Mouse (Mus musculus) megakaryocyte, adult 5-6 weeks (primary cell): ENCODE measurements around the gene Csrnp2. TPM values are rescaled to one million over a fixed set of nuclear protein-coding genes. Genes with fewer than 3 reads are reported as not detected.

ENCODE experiments used
- ATAC-seq: 2 replicates; pipeline ENCODE4 v1.8.0; 2016; ENCODE audit warnings: mild to moderate bottlenecking, inconsistent platforms; ENCODE audit not compliant: poor library complexity, severe bottlenecking
- total RNA-seq, 2 experiments: library from RNA; stranded (forward) in 1 of 2; stranded (reverse) in 1 of 2; fragments of 153-499, 151-499 nt in 1 of 2; fragments of 221-1000, 200-1000 nt in 1 of 2; gene quantifications; 2 replicates each; pipeline versions ENCODE4 v1.2.3 to v1.2.4; 2015 to 2017

Csrnp2 gene
- total RNA-seq, 2 experiments from 2014 or later = 0.65 to 0.70 TPM

GRCm38 (mm10) chr15:100436518-100436917, 58.8 kb downstream of the Csrnp2 start:
- no peak for ATAC-seq

GRCm38 (mm10) chr15:100436112-100436511, 59.2 kb downstream of the Csrnp2 start:
- no peak for ATAC-seq

DNA sequence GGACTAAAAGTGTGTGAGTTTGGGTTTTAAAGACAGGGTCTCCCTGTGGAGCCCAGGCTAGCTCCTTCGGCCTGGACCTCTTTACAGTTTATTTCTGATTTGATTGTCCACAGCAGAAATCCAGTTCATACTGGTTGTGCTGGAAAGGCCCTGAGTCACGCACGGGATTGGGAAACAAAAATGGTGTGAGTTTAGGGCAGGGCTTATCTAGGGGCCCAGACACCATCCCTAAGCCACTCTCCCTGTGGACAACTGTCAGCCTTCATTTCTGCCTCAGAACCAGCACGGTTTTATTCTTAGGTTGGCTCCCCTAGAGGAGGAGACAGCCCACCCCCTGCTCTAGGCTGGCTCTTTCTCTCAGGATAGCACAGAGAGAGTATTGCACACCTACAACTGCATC, 62.1 kb downstream of the Csrnp2 start:
- no peak for ATAC-seq

GRCm38 (mm10) chr15:100429959-100430565, 65.2 kb downstream of the Csrnp2 start:
- ATAC-seq = no peak

Other genes with a start within 250 kb of the Csrnp2 start
- not detected in 2 replicates for gene Tmprss12, start 214.7 kb downstream of the Csrnp2 start, total RNA-seq (2015)
- not detected in 2 replicates for gene Tmprss12, start 214.7 kb downstream of the Csrnp2 start, total RNA-seq (2017)
- gene Mettl7a1, start 191.3 kb downstream of the Csrnp2 start, total RNA-seq (2015) = 21.4 and 25.2 TPM in 2 replicates
- 59.4 and 64.4 TPM in 2 replicates for gene Mettl7a1, start 191.3 kb downstream of the Csrnp2 start, total RNA-seq (2017)
- not detected in 2 replicates for gene Mettl7a3, start 160.6 kb downstream of the Csrnp2 start, total RNA-seq (2015)
- not detected in 2 replicates for gene Mettl7a3, start 160.6 kb downstream of the Csrnp2 start, total RNA-seq (2017)
- not detected in 2 replicates for gene Methig1, start 142.3 kb downstream of the Csrnp2 start, total RNA-seq (2015)
- gene Methig1, start 142.3 kb downstream of the Csrnp2 start, total RNA-seq (2017) = not detected in 2 replicates
- gene Mettl7a2, start 142.3 kb downstream of the Csrnp2 start, total RNA-seq (2015) = not detected in 2 replicates
- gene Mettl7a2, start 142.3 kb downstream of the Csrnp2 start, total RNA-seq (2017) = not detected in 2 replicates
- gene Higd1c, start 130.9 kb downstream of the Csrnp2 start, total RNA-seq (2015) = not detected in 2 replicates
- not detected in 2 replicates for gene Higd1c, start 130.9 kb downstream of the Csrnp2 start, total RNA-seq (2017)
- gene Gm5475, start 73.3 kb downstream of the Csrnp2 start, total RNA-seq (2015) = not detected in 2 replicates
- gene Gm5475, start 73.3 kb downstream of the Csrnp2 start, total RNA-seq (2017) = not detected in 2 replicates
- gene Slc11a2, start 70.4 kb downstream of the Csrnp2 start, total RNA-seq (2015) = 5.0 and 5.3 TPM in 2 replicates
- 3.1 and 6.0 TPM in 2 replicates for gene Slc11a2, start 70.4 kb downstream of the Csrnp2 start, total RNA-seq (2017)
- gene Letmd1, start 26.5 kb downstream of the Csrnp2 start, total RNA-seq (2015) = 15.2 and 17.2 TPM in 2 replicates
- gene Letmd1, start 26.5 kb downstream of the Csrnp2 start, total RNA-seq (2017) = 8.8 and 15.5 TPM in 2 replicates
- gene Tfcp2, start 56.5 kb upstream of the Csrnp2 start, total RNA-seq (2015) = 1.2 and 2.0 TPM in 2 replicates
- 3.8 and 4.0 TPM in 2 replicates for gene Tfcp2, start 56.5 kb upstream of the Csrnp2 start, total RNA-seq (2017)
- 1.0 and 1.1 TPM in 2 replicates for gene Pou6f1, start 104.5 kb upstream of the Csrnp2 start, total RNA-seq (2015)
- gene Pou6f1, start 104.5 kb upstream of the Csrnp2 start, total RNA-seq (2017) = 0.37 and 0.73 TPM in 2 replicates
- 576 and 578 TPM in 2 replicates for gene Dazap2, start 119.9 kb upstream of the Csrnp2 start, total RNA-seq (2015)
- 242 and 284 TPM in 2 replicates for gene Dazap2, start 119.9 kb upstream of the Csrnp2 start, total RNA-seq (2017)
- gene Smagp, start 141.5 kb upstream of the Csrnp2 start, total RNA-seq (2015) = 1.1 and 3.2 TPM in 2 replicates
- gene Smagp, start 141.5 kb upstream of the Csrnp2 start, total RNA-seq (2017) = 0.51 and 4.5 TPM in 2 replicates
- gene Bin2, start 174.1 kb upstream of the Csrnp2 start, total RNA-seq (2015) = 309 and 324 TPM in 2 replicates
- 275 and 304 TPM in 2 replicates for gene Bin2, start 174.1 kb upstream of the Csrnp2 start, total RNA-seq (2017)
- gene Cela1, start 192.4 kb upstream of the Csrnp2 start, total RNA-seq (2015) = 3.5 and 6.2 TPM in 2 replicates
- gene Cela1, start 192.4 kb upstream of the Csrnp2 start, total RNA-seq (2017) = 1.8 and 4.2 TPM in 2 replicates
- 3.6 and 4.2 TPM in 2 replicates for gene Galnt6, start 233.9 kb upstream of the Csrnp2 start, total RNA-seq (2015)
- 9.6 and 11.4 TPM in 2 replicates for gene Galnt6, start 233.9 kb upstream of the Csrnp2 start, total RNA-seq (2017)